Mouse (Mus musculus): ENCODE results near the gene Stard3nl.
"Not testable (repeated sequence)": the region's sequence is repeated elsewhere in the genome, so short reads cannot be mapped to it uniquely, and the experiment has no call there.

Gene Stard3nl

GRCm38 (mm10) chr13:19385226-19385625 lies 10.4 kb downstream of the Stard3nl start:
- DNase-seq (ENCODE audit: extremely low spot score, low read depth, low spot score) = no peak

- DNase-seq (ENCODE audit: extremely low spot score, low read depth, low spot score) = no peak
Measured at GRCm38 (mm10) chr13:19381112-19381828, 14.3 kb downstream of the Stard3nl start.

GRCm38 (mm10) chr13:19379313-19379712 lies 16.3 kb downstream of the Stard3nl start:
- no peak for DNase-seq (ENCODE audit: extremely low spot score, low read depth, low spot score)

GRCm38 (mm10) chr13:19372133-19372729 lies 23.4 kb downstream of the Stard3nl start:
- no peak for DNase-seq (ENCODE audit: extremely low spot score, low read depth, low spot score)

GRCm38 (mm10) chr13:19368817-19369216 lies 26.8 kb downstream of the Stard3nl start:
- DNase-seq (ENCODE audit: extremely low spot score, low read depth, low spot score) = no peak

GRCm38 (mm10) chr13:19367536-19367935 lies 28.1 kb downstream of the Stard3nl start:
- DNase-seq (ENCODE audit: extremely low spot score, low read depth, low spot score) = no peak

GRCm38 (mm10) chr13:19366866-19367265 lies 28.7 kb downstream of the Stard3nl start:
- DNase-seq (ENCODE audit: extremely low spot score, low read depth, low spot score) = no peak

- DNase-seq (ENCODE audit: extremely low spot score, low read depth, low spot score) = peak; percentile 57
Measured at GRCm38 (mm10) chr13:19365596-19365995, 30.0 kb downstream of the Stard3nl start.

GRCm38 (mm10) chr13:19364245-19364772 lies 31.3 kb downstream of the Stard3nl start:
- DNase-seq (ENCODE audit: extremely low spot score, low read depth, low spot score) = peak; percentile 57

- DNase-seq (ENCODE audit: extremely low spot score, low read depth, low spot score) = no peak
Measured at GRCm38 (mm10) chr13:19362358-19362757, 33.2 kb downstream of the Stard3nl start.

GRCm38 (mm10) chr13:19358027-19358426 lies 37.6 kb downstream of the Stard3nl start:
- no peak for DNase-seq (ENCODE audit: extremely low spot score, low read depth, low spot score)

GRCm38 (mm10) chr13:19357301-19357700 lies 38.3 kb downstream of the Stard3nl start:
- DNase-seq (ENCODE audit: extremely low spot score, low read depth, low spot score) = no peak

- no peak for DNase-seq (ENCODE audit: extremely low spot score, low read depth, low spot score)
Measured at GRCm38 (mm10) chr13:19356720-19357119, 38.9 kb downstream of the Stard3nl start.

GRCm38 (mm10) chr13:19356120-19356519 lies 39.5 kb downstream of the Stard3nl start:
- no peak for DNase-seq (ENCODE audit: extremely low spot score, low read depth, low spot score)

- DNase-seq (ENCODE audit: extremely low spot score, low read depth, low spot score) = no peak
Measured at GRCm38 (mm10) chr13:19352795-19353194, 42.8 kb downstream of the Stard3nl start.

GRCm38 (mm10) chr13:19340356-19340755 lies 55.2 kb downstream of the Stard3nl start:
- not testable (repeated sequence) for DNase-seq (ENCODE audit: extremely low spot score, low read depth, low spot score)

- not testable (repeated sequence) for DNase-seq (ENCODE audit: extremely low spot score, low read depth, low spot score)
Measured at GRCm38 (mm10) chr13:19336310-19336709, 59.3 kb downstream of the Stard3nl start.

Measured in hindlimb bud, embryonic 11.5 days (tissue).